Mouse (Mus musculus): ENCODE measurements at regions not wholly inside any gene's neighbourhood (a gene's known extent, or its start where the extent isn't known, plus 50 kb on each side); places are given as distances from the start of the nearest gene placed in this dataset.

DNA sequence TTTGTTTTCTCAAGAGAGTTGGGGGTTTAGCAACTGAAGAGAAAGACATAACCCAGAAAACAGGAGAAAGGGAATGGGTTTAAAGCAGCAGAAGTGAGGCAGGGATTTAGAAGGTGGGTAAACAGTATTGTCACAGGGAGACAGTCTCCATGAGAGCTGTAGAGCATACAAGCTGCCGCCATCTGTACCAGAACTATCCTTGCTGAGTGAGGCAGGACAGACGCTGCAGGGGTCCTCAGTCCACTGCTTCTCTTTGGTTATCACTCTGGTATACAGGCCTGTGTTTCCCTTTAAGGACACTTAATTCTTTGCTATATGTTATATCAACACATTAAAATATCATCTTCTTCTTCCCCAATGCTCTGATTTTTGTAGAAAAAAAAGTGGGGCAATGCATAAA is 548.0 kb upstream of the Klf6 start:
- no peaks in the 10 kb centered on the region for H3K36me3 ChIP-seq (ENCODE audit: control insufficient read depth, insufficient read depth, low read length, poor library complexity, severe bottlenecking)
- no peak overlapping the region for H3K4me3 ChIP-seq (ENCODE audit: insufficient read depth in 1 of 2, low read depth in 1 of 2, low read length in 2 of 2, poor library complexity in 1 of 2, severe bottlenecking in 1 of 2)
- no peak overlapping the region for H3K27ac ChIP-seq (ENCODE audit: insufficient read depth, low read depth, low read length, poor library complexity, severe bottlenecking)
- no peaks in the 10 kb centered on the region for H3K4me1 ChIP-seq (ENCODE audit: control insufficient read depth in 2 of 2, insufficient read depth in 2 of 2, low read length in 2 of 2, poor library complexity in 1 of 2)
- in situ Hi-C loops (cut with MboI; ENCODE audit: low sequenced_read_pairs in 2 of 2, unreplicated experiment in 2 of 2): no loop called here
- no peaks in the 10 kb centered on the region for H3K9me3 ChIP-seq (ENCODE audit: control insufficient read depth, insufficient read depth, low read depth, low read length)
- TF ChIP-seq ZC3H11A (IDR thresholded peaks at IDR 0.05; ENCODE audit: borderline replicate concordance, low read depth, low read length) (no peak), ZNF384 (IDR thresholded peaks at IDR 0.05; ENCODE audit: low read depth, low read length) (no peak), MAFK (IDR thresholded peaks at IDR 0.05; ENCODE audit: insufficient read depth, low read depth, low read length) (no peak), CHD2 (IDR thresholded peaks at IDR 0.05; ENCODE audit: low read depth, low read length) (no peak), HCFC1 (IDR thresholded peaks at IDR 0.05; ENCODE audit: borderline replicate concordance, insufficient read depth, low read length) (no peak)
- DNase-seq (ENCODE audit: low read depth, low spot score): no peak
- no peak overlapping the region for H3K9ac ChIP-seq (ENCODE audit: insufficient read depth, low read depth, low read length, poor library complexity, severe bottlenecking)

DNA sequence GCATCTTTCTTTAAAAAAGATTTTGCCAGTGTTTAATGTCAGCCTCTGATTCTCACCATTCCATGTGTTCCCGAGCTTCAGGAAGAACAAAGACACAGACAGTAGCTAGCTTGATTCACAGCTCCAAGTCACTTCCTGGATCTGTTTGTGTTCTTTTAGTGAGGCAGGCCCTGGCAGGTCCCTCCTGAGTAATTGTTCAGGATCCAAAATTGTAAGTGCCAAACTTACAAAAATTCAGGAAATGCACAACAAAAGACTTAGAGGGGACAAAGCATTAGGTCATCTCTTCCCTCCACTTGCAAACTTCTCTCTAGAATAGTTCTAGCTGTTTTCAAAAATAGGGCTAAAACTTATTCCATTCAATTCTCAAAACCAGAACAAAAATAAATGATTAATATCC is 546.3 kb upstream of the Klf6 start:
- H3K27ac ChIP-seq (ENCODE audit: insufficient read depth, low read depth, low read length, poor library complexity, severe bottlenecking): no peak overlapping the region
- DNase-seq (ENCODE audit: low read depth, low spot score): no peak
- H3K9me3 ChIP-seq (ENCODE audit: control insufficient read depth, insufficient read depth, low read depth, low read length): no peaks in the 10 kb centered on the region
- no peak for TF ChIP-seq ZNF384 (IDR thresholded peaks at IDR 0.05; ENCODE audit: low read depth, low read length)
- no peak for TF ChIP-seq CHD2 (IDR thresholded peaks at IDR 0.05; ENCODE audit: low read depth, low read length)
- no peak for TF ChIP-seq HCFC1 (IDR thresholded peaks at IDR 0.05; ENCODE audit: borderline replicate concordance, insufficient read depth, low read length)
- TF ChIP-seq MAFK (IDR thresholded peaks at IDR 0.05; ENCODE audit: insufficient read depth, low read depth, low read length): no peak
- no peak for TF ChIP-seq ZC3H11A (IDR thresholded peaks at IDR 0.05; ENCODE audit: borderline replicate concordance, low read depth, low read length)
- no peak overlapping the region for H3K9ac ChIP-seq (ENCODE audit: insufficient read depth, low read depth, low read length, poor library complexity, severe bottlenecking)
- no peaks in the 10 kb centered on the region for H3K4me1 ChIP-seq (ENCODE audit: control insufficient read depth in 2 of 2, insufficient read depth in 2 of 2, low read length in 2 of 2, poor library complexity in 1 of 2)
- H3K4me3 ChIP-seq (ENCODE audit: insufficient read depth in 1 of 2, low read depth in 1 of 2, low read length in 2 of 2, poor library complexity in 1 of 2, severe bottlenecking in 1 of 2): no peak overlapping the region
- in situ Hi-C loops (cut with MboI; ENCODE audit: low sequenced_read_pairs in 2 of 2, unreplicated experiment in 2 of 2): no loop called here
- H3K36me3 ChIP-seq (ENCODE audit: control insufficient read depth, insufficient read depth, low read length, poor library complexity, severe bottlenecking): no peaks in the 10 kb centered on the region

DNA sequence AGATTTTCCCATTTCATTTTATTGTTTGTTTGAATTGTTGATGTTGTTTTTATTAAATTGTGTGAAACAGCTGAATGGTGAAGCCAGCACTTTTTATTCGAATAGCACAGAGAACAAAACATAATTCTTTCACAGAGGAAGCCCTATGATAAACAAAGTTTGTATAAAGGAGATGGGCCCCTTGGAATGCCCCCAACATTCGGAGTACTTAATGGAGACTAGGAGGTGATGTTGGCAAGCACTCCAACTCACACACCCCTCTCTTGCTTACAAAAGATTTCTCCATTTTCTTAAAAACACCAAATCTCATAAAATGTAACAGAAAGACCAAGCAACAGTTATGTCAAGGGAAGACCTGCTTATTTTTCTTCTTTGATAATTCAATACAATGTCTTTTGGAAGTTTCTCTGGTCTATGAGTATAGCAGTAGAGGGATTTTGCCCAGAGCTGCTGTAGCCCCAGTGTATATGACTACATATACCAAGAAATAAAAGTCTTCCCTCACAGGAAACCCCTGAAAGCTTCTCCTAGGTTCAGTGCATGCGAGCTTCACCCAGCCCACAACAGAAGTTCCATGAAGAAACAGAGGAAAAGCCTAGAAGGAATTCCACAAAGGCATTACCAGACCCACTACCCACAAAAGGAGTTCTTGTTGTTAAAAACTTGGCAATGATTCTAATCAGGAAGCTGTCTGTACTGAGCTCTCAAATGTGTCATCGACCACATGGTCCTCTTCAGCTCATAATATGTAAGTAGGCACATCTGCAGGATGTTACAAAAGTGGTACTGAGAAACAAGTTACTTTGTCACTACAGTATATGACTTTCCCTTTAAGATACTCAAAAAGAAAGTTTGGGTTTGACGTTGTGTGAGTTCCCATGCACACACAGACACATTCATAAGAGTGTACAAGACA is 543.1 kb upstream of the Klf6 start:
- Histone ChIP-seq H3K9ac (ENCODE audit: insufficient read depth, low read depth, low read length, poor library complexity, severe bottlenecking) (no peak overlapping the region), H3K4me1 (ENCODE audit: control insufficient read depth in 2 of 2, insufficient read depth in 2 of 2, low read length in 2 of 2, poor library complexity in 1 of 2) (no peaks in the 10 kb centered on the region), H3K36me3 (ENCODE audit: control insufficient read depth, insufficient read depth, low read length, poor library complexity, severe bottlenecking) (no peaks in the 10 kb centered on the region), H3K4me3 (ENCODE audit: insufficient read depth in 1 of 2, low read depth in 1 of 2, low read length in 2 of 2, poor library complexity in 1 of 2, severe bottlenecking in 1 of 2) (no peak overlapping the region), H3K9me3 (ENCODE audit: control insufficient read depth, insufficient read depth, low read depth, low read length) (no peaks in the 10 kb centered on the region), H3K27ac (ENCODE audit: insufficient read depth, low read depth, low read length, poor library complexity, severe bottlenecking) (no peak overlapping the region)
- DNase-seq (ENCODE audit: low read depth, low spot score): no peak
- in situ Hi-C loops (cut with MboI; ENCODE audit: low sequenced_read_pairs in 2 of 2, unreplicated experiment in 2 of 2): no loop called here
- TF ChIP-seq ZNF384 (IDR thresholded peaks at IDR 0.05; ENCODE audit: low read depth, low read length) (no peak), MAFK (IDR thresholded peaks at IDR 0.05; ENCODE audit: insufficient read depth, low read depth, low read length) (no peak), HCFC1 (IDR thresholded peaks at IDR 0.05; ENCODE audit: borderline replicate concordance, insufficient read depth, low read length) (no peak), CHD2 (IDR thresholded peaks at IDR 0.05; ENCODE audit: low read depth, low read length) (no peak), ZC3H11A (IDR thresholded peaks at IDR 0.05; ENCODE audit: borderline replicate concordance, low read depth, low read length) (no peak)

DNA sequence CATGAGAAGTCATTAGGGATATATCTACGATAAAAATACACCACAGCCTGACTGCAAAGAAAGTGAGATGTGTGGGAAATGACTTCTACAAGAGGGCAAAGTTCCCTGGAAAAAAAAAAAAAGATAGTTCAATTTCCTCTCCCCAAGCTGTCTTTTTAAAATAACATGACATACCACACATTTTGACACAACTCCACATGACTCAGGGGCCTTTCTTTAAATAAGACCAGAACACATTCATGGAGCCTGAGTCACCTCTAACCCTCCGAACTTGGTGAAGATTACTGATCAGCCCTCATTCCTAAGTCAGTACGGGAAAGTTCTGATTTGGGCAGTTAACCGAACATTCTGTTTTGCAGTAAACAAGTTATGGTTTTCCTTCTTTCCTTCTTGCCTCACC is 515.6 kb upstream of the Klf6 start:
- TF ChIP-seq MAFK (IDR thresholded peaks at IDR 0.05; ENCODE audit: insufficient read depth, low read depth, low read length) (no peak), ZC3H11A (IDR thresholded peaks at IDR 0.05; ENCODE audit: borderline replicate concordance, low read depth, low read length) (no peak), CHD2 (IDR thresholded peaks at IDR 0.05; ENCODE audit: low read depth, low read length) (no peak), ZNF384 (IDR thresholded peaks at IDR 0.05; ENCODE audit: low read depth, low read length) (no peak)
- Histone ChIP-seq H3K4me3 (ENCODE audit: insufficient read depth in 1 of 2, low read depth in 1 of 2, low read length in 2 of 2, poor library complexity in 1 of 2, severe bottlenecking in 1 of 2) (no peak overlapping the region), H3K36me3 (ENCODE audit: control insufficient read depth, insufficient read depth, low read length, poor library complexity, severe bottlenecking) (no peaks in the 10 kb centered on the region), H3K9ac (ENCODE audit: insufficient read depth, low read depth, low read length, poor library complexity, severe bottlenecking) (no peak overlapping the region), H3K9me3 (ENCODE audit: control insufficient read depth, insufficient read depth, low read depth, low read length) (no peaks in the 10 kb centered on the region), H3K27ac (ENCODE audit: insufficient read depth, low read depth, low read length, poor library complexity, severe bottlenecking) (no peak overlapping the region), H3K4me1 (ENCODE audit: control insufficient read depth in 2 of 2, insufficient read depth in 2 of 2, low read length in 2 of 2, poor library complexity in 1 of 2) (no peaks in the 10 kb centered on the region)
- DNase-seq (ENCODE audit: low read depth, low spot score): no peak
- in situ Hi-C loops (cut with MboI; ENCODE audit: low sequenced_read_pairs in 2 of 2, unreplicated experiment in 2 of 2): no loop called here

Data from ES-E14 (cell line).